Mouse (Mus musculus) ovary, postnatal 14 days (tissue): ENCODE data around the gene Agr3.

ENCODE experiments used
- DNase-seq: peaks from one replicate; pipeline ENCODE4 v3.0.0; 2022; ENCODE audit warnings: low spot score

The Agr3 gene

GRCm38 (mm10) chr12:35983472-35983871, 58.1 kb downstream of the Agr3 start:
- no peak for DNase-seq

DNA sequence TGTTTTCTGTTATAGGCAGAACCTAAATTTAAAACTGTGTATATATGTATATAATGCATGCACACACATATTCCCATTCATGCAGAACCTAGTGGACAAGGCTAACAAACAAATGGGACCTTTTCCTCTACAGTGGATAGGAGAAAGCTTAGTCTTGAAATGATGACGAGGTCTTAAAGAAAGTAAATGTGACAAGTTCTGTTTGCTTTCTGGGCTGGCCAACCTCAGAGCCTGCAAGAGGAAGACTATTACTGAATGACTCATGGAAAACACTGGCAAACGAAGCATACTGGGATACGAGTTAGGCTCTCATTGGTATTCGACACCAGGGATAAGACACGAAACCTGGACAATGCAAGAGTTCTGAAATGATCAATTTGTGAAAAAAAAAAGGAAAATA, 59.3 kb downstream of the Agr3 start:
- no peak for DNase-seq

DNA sequence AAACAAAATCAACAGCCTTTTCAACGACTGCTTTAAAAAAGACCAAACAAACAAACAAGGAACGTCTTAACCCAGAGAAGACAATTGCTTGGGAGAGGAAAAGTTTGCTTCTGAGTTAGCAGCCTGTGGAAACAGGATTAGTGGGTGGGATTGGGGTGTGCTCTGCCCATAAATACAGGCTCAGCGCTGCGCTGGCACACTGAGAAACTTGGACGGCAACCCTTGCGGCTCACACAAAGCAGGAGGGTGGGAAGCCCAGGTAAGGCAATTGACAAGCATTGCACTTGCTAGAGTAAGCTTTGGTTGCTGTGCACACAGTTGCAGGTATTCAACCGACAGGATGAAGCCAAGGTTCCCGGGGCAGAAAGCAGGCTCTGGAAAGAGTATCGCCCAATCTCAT, 67.3 kb downstream of the Agr3 start, which contains the start of gene Agr2:
Gene Agr2 (plus strand): TSS at position 197 of the 400 bp plus-strand sequence.
- no peak for DNase-seq

GRCm38 (mm10) chr12:35993583-35993982, 68.2 kb downstream of the Agr3 start:
- DNase-seq: no peak

GRCm38 (mm10) chr12:35994098-35994497, 68.7 kb downstream of the Agr3 start:
- no peak for DNase-seq

DNA sequence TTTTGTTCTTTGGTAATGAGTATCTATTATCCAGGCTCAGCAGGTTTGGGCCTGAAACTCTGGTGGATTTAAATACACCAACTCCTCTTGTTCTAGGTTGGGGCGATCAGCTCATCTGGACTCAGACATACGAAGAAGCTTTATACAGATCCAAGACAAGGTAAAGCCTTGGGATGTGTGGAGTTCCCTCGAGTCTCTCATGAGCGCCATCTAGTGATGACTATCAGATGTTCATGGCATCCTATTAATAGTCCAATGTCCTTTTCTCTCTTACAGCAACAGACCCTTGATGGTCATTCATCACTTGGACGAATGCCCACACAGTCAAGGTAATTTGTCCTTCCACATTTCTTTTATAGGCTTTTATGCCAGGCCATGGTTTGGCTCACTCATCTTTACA, 70.4 kb downstream of the Agr3 start:
- DNase-seq: no peak
